Mouse (Mus musculus): ENCODE measurements at regions not wholly inside any gene's neighbourhood (a gene's known extent, or its start where the extent isn't known, plus 50 kb on each side); places are given as distances from the start of the nearest gene placed in this dataset.
"Not testable (repeated sequence)": the region's sequence is repeated elsewhere in the genome, so short reads cannot be mapped to it uniquely, and the experiment has no call there.

DNA sequence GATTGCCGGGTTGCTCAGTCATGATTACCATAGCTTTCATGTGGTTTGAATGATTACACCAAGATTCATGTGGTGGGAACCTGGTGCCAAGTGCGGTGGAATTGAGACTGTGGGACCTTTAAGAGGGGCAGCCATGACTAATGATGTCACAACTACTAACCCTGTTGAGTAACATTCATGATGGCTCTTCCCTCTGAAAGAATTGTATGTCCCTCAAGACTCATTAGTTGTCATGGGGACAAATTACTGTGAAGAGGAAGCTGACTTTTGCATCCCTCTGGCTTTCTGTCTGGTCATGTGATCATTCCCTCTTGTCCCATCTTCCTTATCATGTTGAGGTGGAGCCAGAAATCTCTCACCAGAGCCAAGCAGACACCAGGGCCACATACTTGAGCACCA is 342.1 kb downstream of the Gadd45g start:
- no peak for DNase-seq (ENCODE audit: low spot score in 2 of 2)

- DNase-seq (ENCODE audit: low spot score in 2 of 2): no peak
Measured at GRCm38 (mm10) chr13:52189382-52189923, 341.6 kb downstream of the Diras2 start.

- no peak for DNase-seq (ENCODE audit: low spot score in 2 of 2)
Measured at GRCm38 (mm10) chr13:52190256-52190655, 340.8 kb downstream of the Diras2 start.

GRCm38 (mm10) chr13:52190848-52191590 is 340.1 kb downstream of the Diras2 start:
- DNase-seq (ENCODE audit: low spot score in 2 of 2): no peak

- no peak for DNase-seq (ENCODE audit: low spot score in 2 of 2)
Measured at GRCm38 (mm10) chr13:52196917-52197316, 334.2 kb downstream of the Diras2 start.

- DNase-seq (ENCODE audit: low spot score in 2 of 2): no peak
Measured at GRCm38 (mm10) chr13:52198649-52199348, 332.3 kb downstream of the Diras2 start.

DNA sequence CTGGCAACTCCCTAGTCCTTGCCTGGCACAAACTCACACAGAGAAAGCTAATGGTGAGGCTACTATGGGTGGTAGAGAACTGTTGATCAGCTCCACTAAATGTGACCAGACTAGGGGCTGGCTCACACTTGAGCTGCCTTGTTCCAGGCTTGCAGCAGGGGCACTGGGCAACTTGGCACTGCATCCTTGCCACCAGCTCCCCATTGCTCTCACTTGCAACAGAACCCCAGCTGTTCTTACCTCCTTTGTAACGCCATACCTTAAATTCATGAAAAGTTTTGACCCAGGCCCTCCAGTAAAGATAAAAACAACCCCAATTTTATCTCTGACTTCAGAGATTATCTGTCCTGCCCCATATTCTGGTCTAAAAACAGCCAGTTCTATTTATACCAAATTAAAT is 328.7 kb downstream of the Diras2 start:
- DNase-seq (ENCODE audit: low spot score in 2 of 2): no peak

- no peak for DNase-seq (ENCODE audit: low spot score in 2 of 2)
Measured at GRCm38 (mm10) chr13:52205951-52206350, 325.1 kb downstream of the Diras2 start.

GRCm38 (mm10) chr13:52216343-52216742 is 314.7 kb downstream of the Diras2 start:
- no peak for DNase-seq (ENCODE audit: low spot score in 2 of 2)

DNA sequence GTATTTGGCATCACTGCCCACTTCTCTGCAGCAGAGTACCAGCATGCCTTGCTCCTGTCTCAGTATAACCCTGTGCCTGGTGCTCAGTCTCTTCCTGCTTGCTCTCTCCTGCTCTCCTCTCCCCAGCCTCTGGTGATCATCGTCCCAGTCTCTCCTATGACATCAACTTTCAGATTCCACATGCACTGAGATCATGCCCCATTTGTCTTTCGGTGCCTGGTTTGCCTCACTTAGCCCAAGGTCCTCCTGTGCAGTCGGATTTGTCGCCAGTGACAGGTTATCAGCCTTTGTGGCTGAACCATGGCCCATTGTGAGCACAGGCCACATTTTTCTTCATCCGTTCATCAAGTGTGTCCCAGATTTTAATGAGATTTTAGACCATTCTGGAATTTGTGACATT is 314.0 kb downstream of the Diras2 start:
- DNase-seq (ENCODE audit: low spot score in 2 of 2): no peak

DNA sequence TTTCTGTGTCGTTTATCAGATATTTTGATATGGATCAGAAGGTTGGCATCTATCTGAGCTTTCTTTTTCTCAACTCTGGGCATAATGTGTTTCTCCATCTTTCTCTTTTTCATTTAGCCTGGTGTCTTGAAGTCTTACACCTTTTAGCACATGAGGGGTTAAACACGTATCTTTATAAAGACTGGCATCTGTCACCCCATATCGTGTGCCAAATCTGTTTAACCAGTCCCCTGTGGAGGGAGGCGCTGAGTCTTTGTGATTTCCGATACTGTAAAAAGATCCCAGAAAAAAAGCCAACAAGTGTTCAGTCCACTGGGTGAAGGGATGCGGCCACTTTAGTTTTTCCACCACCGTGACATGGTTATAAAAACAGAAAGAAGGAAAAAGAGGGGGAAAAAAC is 313.3 kb downstream of the Diras2 start:
- DNase-seq (ENCODE audit: low spot score in 2 of 2): no peak

- no peak for DNase-seq (ENCODE audit: low spot score in 2 of 2)
Measured at GRCm38 (mm10) chr13:52222315-52223097, 308.6 kb downstream of the Diras2 start.

DNA sequence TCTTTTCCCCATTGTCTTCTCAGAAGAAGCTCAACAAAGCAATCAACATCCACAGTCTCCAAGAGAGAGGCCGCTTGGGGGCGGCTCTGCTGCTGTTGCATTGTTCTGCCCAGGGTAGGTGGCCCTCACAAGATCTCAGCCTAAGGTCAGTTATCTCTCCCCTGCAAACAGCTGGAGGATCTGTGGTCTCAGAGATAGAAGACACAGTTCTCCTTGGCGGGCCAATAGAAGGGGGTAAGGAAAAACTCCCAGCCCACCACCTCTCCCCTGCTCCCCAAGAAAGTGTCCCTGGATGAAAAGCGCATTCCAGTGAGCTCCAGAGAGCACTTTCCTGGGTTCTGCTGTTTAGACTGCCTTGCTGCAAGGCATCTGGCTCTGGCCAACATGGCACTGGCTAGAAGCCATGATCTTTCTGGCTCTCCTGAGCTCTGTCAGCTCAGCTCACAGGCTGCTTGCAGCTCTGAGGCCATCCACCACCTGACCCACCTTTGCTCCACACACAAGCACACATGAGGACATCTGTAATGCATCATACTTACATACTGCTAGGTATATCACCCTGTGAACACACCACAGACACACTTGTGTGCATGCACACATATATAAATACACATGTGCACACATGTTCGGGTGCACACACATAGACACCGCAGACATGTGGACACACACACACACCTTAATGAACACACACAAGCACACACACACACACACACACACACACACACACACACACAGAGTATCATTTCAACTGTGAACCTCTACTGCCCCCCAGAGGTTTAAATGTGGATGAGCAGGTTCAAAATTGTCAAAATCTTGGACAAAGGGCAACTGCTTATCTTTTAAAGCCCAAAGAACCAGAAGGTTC is 307.7 kb downstream of the Diras2 start:
- peak in 1 of 2 experiments; percentile 46 for DNase-seq (ENCODE audit: low spot score in 2 of 2)

- DNase-seq (ENCODE audit: low spot score in 2 of 2): no peak
Measured at GRCm38 (mm10) chr13:52233971-52234370, 297.1 kb downstream of the Diras2 start.

- DNase-seq (ENCODE audit: low spot score in 2 of 2): no peak
Measured at GRCm38 (mm10) chr13:52236105-52236504, 295.0 kb downstream of the Diras2 start.

DNA sequence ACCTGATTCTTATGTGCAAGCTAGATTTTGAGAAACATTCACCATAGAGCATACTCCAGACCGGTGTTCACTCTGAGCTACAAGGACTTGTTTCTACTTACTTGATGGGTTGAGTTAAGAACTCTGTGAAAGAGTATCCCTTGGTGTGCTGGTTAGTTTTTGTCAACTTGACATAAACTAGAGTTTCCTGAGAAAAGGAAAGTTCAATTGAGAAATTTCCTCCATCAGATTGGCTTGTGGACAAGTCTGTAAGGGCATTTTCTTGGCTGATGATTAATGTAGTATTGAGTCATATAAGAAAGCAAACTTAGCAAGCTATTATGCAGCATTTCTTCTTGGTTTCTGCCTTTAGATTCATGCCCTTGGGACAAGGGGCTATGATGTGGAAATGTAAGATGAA is 291.5 kb downstream of the Diras2 start:
- no peak for DNase-seq (ENCODE audit: low spot score in 2 of 2)

DNA sequence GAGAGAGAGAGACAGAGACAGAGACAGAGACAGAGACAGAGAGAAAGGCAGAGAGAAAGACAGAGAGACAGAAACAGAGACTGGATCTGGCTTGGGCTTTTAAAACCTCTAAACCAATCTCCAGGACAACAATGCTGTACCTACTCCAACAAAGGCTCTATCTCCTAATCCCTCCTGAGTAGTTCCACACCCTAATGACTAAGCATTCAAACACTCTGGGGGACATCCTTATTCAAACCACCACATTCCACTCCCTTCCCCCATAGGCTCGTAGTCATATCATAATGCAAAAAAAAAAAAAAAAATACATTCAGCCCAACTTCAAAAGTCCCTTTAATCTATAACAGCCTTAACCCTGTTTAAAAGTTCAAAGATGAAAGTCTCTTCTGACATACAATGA is 289.3 kb downstream of the Diras2 start:
- no peak for DNase-seq (ENCODE audit: low spot score in 2 of 2)

DNA sequence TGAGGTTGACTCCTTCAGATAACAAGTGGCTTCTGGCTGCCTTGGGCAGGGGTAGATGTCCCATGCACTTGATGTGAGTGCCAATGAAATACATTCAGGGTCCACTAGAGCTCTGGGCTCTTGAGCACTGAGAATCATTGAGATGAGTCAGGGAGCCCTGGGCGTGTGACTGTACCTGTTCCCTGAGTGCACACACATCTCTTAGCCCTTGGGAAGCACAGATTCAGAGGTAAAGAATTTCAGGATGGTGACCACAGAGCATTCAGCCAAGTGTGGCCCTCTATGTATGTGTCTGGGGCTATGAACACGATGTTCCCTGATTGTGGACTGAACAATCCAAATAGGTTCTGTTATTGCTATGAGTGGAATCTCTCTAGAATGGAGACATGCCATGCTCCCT is 281.6 kb downstream of the Diras2 start:
- no peak for DNase-seq (ENCODE audit: low spot score in 2 of 2)

GRCm38 (mm10) chr13:52250371-52250770 is 280.7 kb downstream of the Diras2 start:
- DNase-seq (ENCODE audit: low spot score in 2 of 2): no peak

DNA sequence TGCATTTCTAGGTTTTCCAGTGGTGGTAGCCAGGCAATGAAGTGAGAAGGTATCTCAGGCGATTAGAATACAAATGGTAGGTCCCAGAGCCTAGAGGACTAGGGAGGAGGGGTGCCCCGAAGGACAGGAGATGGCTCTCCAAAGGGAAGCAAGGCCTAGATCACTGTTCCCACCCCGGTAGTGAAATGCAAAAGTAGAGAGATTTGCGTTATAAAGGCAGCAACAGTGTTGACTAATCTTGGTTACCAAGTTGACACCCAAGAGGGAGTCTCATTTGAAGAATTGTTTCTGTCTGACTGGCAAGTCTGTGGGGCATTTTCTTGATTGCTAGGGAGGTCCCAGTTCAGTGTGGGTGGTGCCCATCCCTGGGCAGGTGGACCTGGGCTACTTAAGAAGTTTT is 278.8 kb downstream of the Diras2 start:
- DNase-seq (ENCODE audit: low spot score in 2 of 2): no peak

DNA sequence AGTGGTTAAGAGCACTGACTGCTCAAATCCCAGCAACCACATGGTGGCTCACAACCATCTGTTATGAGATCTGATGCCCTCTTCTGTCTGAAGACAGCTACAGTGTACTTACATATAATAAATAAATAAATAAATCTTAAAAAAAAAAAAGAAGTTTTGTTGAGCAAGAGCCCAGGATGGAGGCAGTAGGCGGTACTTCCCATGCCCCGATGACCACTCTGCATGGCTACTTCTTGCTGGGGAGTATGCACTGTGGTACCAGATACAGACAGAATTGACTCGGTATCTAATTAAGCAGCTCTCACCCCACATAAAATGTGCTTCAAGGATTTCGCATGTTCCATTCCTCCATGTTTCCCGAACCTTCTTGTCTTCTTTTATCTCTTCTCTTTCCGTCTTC is 278.4 kb downstream of the Diras2 start:
- DNase-seq (ENCODE audit: low spot score in 2 of 2): not testable (repeated sequence)

Measured in layer of hippocampus, adult 18-20 months (tissue).